Mouse (Mus musculus): Measurements from ENCODE around the gene Kdm4d. TPM values are rescaled to one million over a fixed set of nuclear protein-coding genes. Genes with fewer than 3 reads are reported as not detected.
A peak's percentile ranks its signal among the peaks of the same experiment; 100 is the strongest.
"Not testable (repeated sequence)": the region's sequence is repeated elsewhere in the genome, so short reads cannot be mapped to it uniquely, and the experiment has no call there.

Gene Kdm4d
- polyA plus RNA-seq, 1 experiment from 2014 or later = 0.07 TPM

- no peaks in the 10 kb centered on the region for H3K27me3 ChIP-seq (ENCODE audit: control insufficient read depth, insufficient read depth, low read length)
- peak overlapping the region; percentile 61 for H3K4me2 ChIP-seq (ENCODE audit: low read depth, low read length)
- peaks cover 9% of the 10 kb centered on the region for H3K36me3 ChIP-seq (replicated peaks; ENCODE audit: control insufficient read depth, insufficient read depth, low read depth, low read length)
- H3K9ac ChIP-seq (replicated peaks; ENCODE audit: low read length) = peak overlapping the region; percentile 72
- H3K4me1 ChIP-seq (ENCODE audit: control insufficient read depth, insufficient read depth, low read length) = no peaks in the 10 kb centered on the region
- 3% methylated on average over 10 of the region's 10 CpGs for WGBS
- H3K4me3 ChIP-seq (ENCODE audit: low read depth, low read length) = peak overlapping the region; percentile 49
- no peak overlapping the region; the same call in 1 of the 2 replicates for H3K27ac ChIP-seq (replicated peaks; ENCODE audit: low read depth, low read length)
- no peaks in the 10 kb centered on the region for H3K9me3 ChIP-seq (replicated peaks; ENCODE audit: control insufficient read depth, low read length)
- DNase-seq (ENCODE audit: low spot score) (no peak), ATAC-seq (replicated peaks; ENCODE audit: insufficient number of reproducible peaks, low FRiP score, low TSS enrichment, low read depth) (no peak)
These were observed 688 bp upstream of the Kdm4d start for GRCm38 (mm10) chr9:14500916-14501424.

- ATAC-seq (replicated peaks; ENCODE audit: insufficient number of reproducible peaks, low FRiP score, low TSS enrichment, low read depth) = no peak
- Histone ChIP-seq H3K9ac (replicated peaks; ENCODE audit: low read length) (no peak overlapping the region; the same call in 1 of the 2 replicates), H3K4me2 (ENCODE audit: low read depth, low read length) (peak overlapping the region; percentile 65; the same call in 1 of the 2 replicates), H3K27me3 (ENCODE audit: control insufficient read depth, insufficient read depth, low read length) (no peaks in the 10 kb centered on the region), H3K27ac (replicated peaks; ENCODE audit: low read depth, low read length) (no peak overlapping the region), H3K36me3 (replicated peaks; ENCODE audit: control insufficient read depth, insufficient read depth, low read depth, low read length) (no peaks in the 10 kb centered on the region; the same call in 1 of the 2 replicates), H3K4me3 (ENCODE audit: low read depth, low read length) (no peak overlapping the region; the same call in 1 of the 2 replicates), H3K9me3 (replicated peaks; ENCODE audit: control insufficient read depth, low read length) (no peaks in the 10 kb centered on the region), H3K4me1 (ENCODE audit: control insufficient read depth, insufficient read depth, low read length) (no peaks in the 10 kb centered on the region)
- 82% methylated on average over 4 of the region's 4 CpGs for WGBS
- no peak for DNase-seq (ENCODE audit: low spot score)
These were observed 1.2 kb downstream of the Kdm4d start for GRCm38 (mm10) chr9:14498896-14499705.

- H3K4me3 ChIP-seq (ENCODE audit: low read depth, low read length); H3K36me3 ChIP-seq (replicated peaks; ENCODE audit: control insufficient read depth, insufficient read depth, low read depth, low read length); H3K9me3 ChIP-seq (replicated peaks; ENCODE audit: control insufficient read depth, low read length); H3K27ac ChIP-seq (replicated peaks; ENCODE audit: low read depth, low read length); H3K27me3 ChIP-seq (ENCODE audit: control insufficient read depth, insufficient read depth, low read length); ATAC-seq (replicated peaks; ENCODE audit: insufficient number of reproducible peaks, low FRiP score, low TSS enrichment, low read depth); H3K4me1 ChIP-seq (ENCODE audit: control insufficient read depth, insufficient read depth, low read length); DNase-seq (ENCODE audit: low spot score); H3K9ac ChIP-seq (replicated peaks; ENCODE audit: low read length); H3K4me2 ChIP-seq (ENCODE audit: low read depth, low read length): not testable (repeated sequence)
- WGBS = 75% methylated on average over 12 of the region's 12 CpGs
These were observed 36.6 kb downstream of the Kdm4d start for GRCm38 (mm10) chr9:14463668-14464067.

GRCm38 (mm10) chr9:14462536-14462935 lies 37.7 kb downstream of the Kdm4d start:
- H3K4me2 ChIP-seq (ENCODE audit: low read depth, low read length); H3K36me3 ChIP-seq (replicated peaks; ENCODE audit: control insufficient read depth, insufficient read depth, low read depth, low read length); H3K9ac ChIP-seq (replicated peaks; ENCODE audit: low read length); DNase-seq (ENCODE audit: low spot score); H3K4me3 ChIP-seq (ENCODE audit: low read depth, low read length); H3K27me3 ChIP-seq (ENCODE audit: control insufficient read depth, insufficient read depth, low read length); H3K4me1 ChIP-seq (ENCODE audit: control insufficient read depth, insufficient read depth, low read length); ATAC-seq (replicated peaks; ENCODE audit: insufficient number of reproducible peaks, low FRiP score, low TSS enrichment, low read depth); H3K27ac ChIP-seq (replicated peaks; ENCODE audit: low read depth, low read length); H3K9me3 ChIP-seq (replicated peaks; ENCODE audit: control insufficient read depth, low read length): not testable (repeated sequence)
- WGBS = 93% methylated on average over 1 of the region's 1 CpGs

GRCm38 (mm10) chr9:14456320-14456719 lies 44.0 kb downstream of the Kdm4d start:
- Histone ChIP-seq H3K27me3 (ENCODE audit: control insufficient read depth, insufficient read depth, low read length) (no peaks in the 10 kb centered on the region), H3K27ac (replicated peaks; ENCODE audit: low read depth, low read length) (no peak overlapping the region), H3K4me1 (ENCODE audit: control insufficient read depth, insufficient read depth, low read length) (no peaks in the 10 kb centered on the region), H3K9ac (replicated peaks; ENCODE audit: low read length) (no peak overlapping the region), H3K4me3 (ENCODE audit: low read depth, low read length) (no peak overlapping the region), H3K4me2 (ENCODE audit: low read depth, low read length) (no peak overlapping the region), H3K9me3 (replicated peaks; ENCODE audit: control insufficient read depth, low read length) (no peaks in the 10 kb centered on the region), H3K36me3 (replicated peaks; ENCODE audit: control insufficient read depth, insufficient read depth, low read depth, low read length) (no peaks in the 10 kb centered on the region)
- 91% methylated on average over 3 of the region's 3 CpGs for WGBS
- DNase-seq (ENCODE audit: low spot score) = no peak
- ATAC-seq (replicated peaks; ENCODE audit: insufficient number of reproducible peaks, low FRiP score, low TSS enrichment, low read depth) = no peak

- H3K4me3 ChIP-seq (ENCODE audit: low read depth, low read length); H3K4me1 ChIP-seq (ENCODE audit: control insufficient read depth, insufficient read depth, low read length); ATAC-seq (replicated peaks; ENCODE audit: insufficient number of reproducible peaks, low FRiP score, low TSS enrichment, low read depth); H3K9me3 ChIP-seq (replicated peaks; ENCODE audit: control insufficient read depth, low read length); H3K4me2 ChIP-seq (ENCODE audit: low read depth, low read length); H3K36me3 ChIP-seq (replicated peaks; ENCODE audit: control insufficient read depth, insufficient read depth, low read depth, low read length); DNase-seq (ENCODE audit: low spot score); H3K27me3 ChIP-seq (ENCODE audit: control insufficient read depth, insufficient read depth, low read length); H3K9ac ChIP-seq (replicated peaks; ENCODE audit: low read length); H3K27ac ChIP-seq (replicated peaks; ENCODE audit: low read depth, low read length): not testable (repeated sequence)
- 63% methylated on average over 8 of the region's 8 CpGs for WGBS
These were observed 49.2 kb downstream of the Kdm4d start for GRCm38 (mm10) chr9:14451120-14451519.

- not testable (repeated sequence) for H3K27me3 ChIP-seq (ENCODE audit: control insufficient read depth, insufficient read depth, low read length); H3K4me2 ChIP-seq (ENCODE audit: low read depth, low read length); H3K36me3 ChIP-seq (replicated peaks; ENCODE audit: control insufficient read depth, insufficient read depth, low read depth, low read length); H3K9ac ChIP-seq (replicated peaks; ENCODE audit: low read length); DNase-seq (ENCODE audit: low spot score); ATAC-seq (replicated peaks; ENCODE audit: insufficient number of reproducible peaks, low FRiP score, low TSS enrichment, low read depth); H3K4me1 ChIP-seq (ENCODE audit: control insufficient read depth, insufficient read depth, low read length); H3K4me3 ChIP-seq (ENCODE audit: low read depth, low read length); H3K9me3 ChIP-seq (replicated peaks; ENCODE audit: control insufficient read depth, low read length); H3K27ac ChIP-seq (replicated peaks; ENCODE audit: low read depth, low read length)
- 86% methylated on average over 2 of the region's 2 CpGs for WGBS
These were observed 53.2 kb downstream of the Kdm4d start for GRCm38 (mm10) chr9:14447086-14447485.

GRCm38 (mm10) chr9:14440347-14440746 lies 59.9 kb downstream of the Kdm4d start:
- ATAC-seq (replicated peaks; ENCODE audit: insufficient number of reproducible peaks, low FRiP score, low TSS enrichment, low read depth) (no peak), DNase-seq (ENCODE audit: low spot score) (no peak)
- H3K9ac ChIP-seq (replicated peaks; ENCODE audit: low read length) = no peak overlapping the region
- no peaks in the 10 kb centered on the region for H3K4me1 ChIP-seq (ENCODE audit: control insufficient read depth, insufficient read depth, low read length)
- no peak overlapping the region for H3K4me2 ChIP-seq (ENCODE audit: low read depth, low read length)
- no peak overlapping the region for H3K27ac ChIP-seq (replicated peaks; ENCODE audit: low read depth, low read length)
- no peak overlapping the region for H3K4me3 ChIP-seq (ENCODE audit: low read depth, low read length)
- no peaks in the 10 kb centered on the region for H3K9me3 ChIP-seq (replicated peaks; ENCODE audit: control insufficient read depth, low read length)
- H3K36me3 ChIP-seq (replicated peaks; ENCODE audit: control insufficient read depth, insufficient read depth, low read depth, low read length) = no peaks in the 10 kb centered on the region
- no peaks in the 10 kb centered on the region for H3K27me3 ChIP-seq (ENCODE audit: control insufficient read depth, insufficient read depth, low read length)
- WGBS = 88% methylated on average over 1 of the region's 1 CpGs
